Comparison of ENCODE assay signal across 8 mouse cellular contexts in genomic region chr11:120349371-120349985, GRCm38 (mm10). TPM values are rescaled to one million over a fixed set of nuclear protein-coding genes. Genes with fewer than 3 reads are reported as not detected.
A peak's percentile ranks its signal among the peaks of the same experiment; 100 is the strongest.
DNase-seq lines count a peak whose midpoint lies in the region; ATAC-seq and TF ChIP-seq lines count a peak whose summit lies in the region.

No protein-coding gene starts in this region.

- peak overlapping the region; percentile 99 for H3K4me3 ChIP-seq in layer of hippocampus, adult 2 months
- H3K4me3 ChIP-seq in embryonic facial prominence, embryonic 12.5 days, result peak overlapping the region; percentile 100

- CTCF ChIA-PET in Patski (lab: Charles Lee), result interaction anchor here (1.3 kb wide), 1 partner anchor 41 kb away, joined by 4 read pairs; no protein-coding TSS in a partner anchor

- peak; percentile 2 for ATAC-seq in Patski
- ATAC-seq in embryonic facial prominence, embryonic 12.5 days (ENCODE audit: insufficient number of reproducible peaks, insufficient read depth, low FRiP score, low TSS enrichment), result 0 out of 2 replicates have a peak, but pooled peaks have one; percentile 3
- 0 out of 2 replicates have a peak, but pooled peaks have one; percentile 1 for ATAC-seq in monocyte, adult 5-6 weeks (replicated peaks; ENCODE audit: insufficient number of reproducible peaks, low FRiP score, low TSS enrichment, poor library complexity, severe bottlenecking)
- ATAC-seq in inflammation-experienced regulatory T-cells, adult 6 months, result no peak

- WGBS in embryonic facial prominence, embryonic 12.5 days, result under 1% methylated on average over 16 of the region's 16 CpGs

- peak overlapping the region; percentile 100 for H3K9ac ChIP-seq in embryonic facial prominence, embryonic 12.5 days

- no peaks in the 10 kb centered on the region for H3K9me3 ChIP-seq in embryonic facial prominence, embryonic 12.5 days

- H3K4me2 ChIP-seq in embryonic facial prominence, embryonic 12.5 days (replicated peaks), result peak overlapping the region; percentile 92

- no peaks in the 10 kb centered on the region for H3K27me3 ChIP-seq in Patski
- H3K27me3 ChIP-seq in embryonic facial prominence, embryonic 12.5 days, result no peaks in the 10 kb centered on the region

- peak overlapping the region; percentile 100 for H3K27ac ChIP-seq in layer of hippocampus, adult 2 months
- H3K27ac ChIP-seq in embryonic facial prominence, embryonic 12.5 days, result peak overlapping the region; percentile 100

- intact Hi-C loops in heart, postnatal 10 days (cut with DNase I), result loop anchor here (2.0 kb wide), 1 partner anchor 117 kb away; the partner anchor contains the start of gene Bahcc1

- peak in 1 of 2 experiments; percentile 25 for DNase-seq in layer of hippocampus, adult 2 months (ENCODE audit: low spot score in 2 of 2)
- no peak for DNase-seq in layer of hippocampus, postnatal 14 days (ENCODE audit: low spot score in 2 of 2)
- DNase-seq in Patski (ENCODE audit: low read depth, low spot score), result no peak
- peak; percentile 72 to 76 for DNase-seq in heart, postnatal 10 days
- DNase-seq in kidney, postnatal 4 days, result peak; percentile 62 to 75

- H3K36me3 ChIP-seq in embryonic facial prominence, embryonic 12.5 days, result peaks cover 16% of the 10 kb centered on the region

- in situ Hi-C loops in Patski (cut with MboI; ENCODE audit: low pct_unique_long_range_greater_than_20kb), result no loop called here

- no peak for TF ChIP-seq CTCF in layer of hippocampus, adult 2 months (conservative IDR thresholded peaks at IDR 0.05)
- no peak for TF ChIP-seq CTCF in Patski (IDR thresholded peaks at IDR 0.05)

- peaks cover 34% of the 10 kb centered on the region for H3K4me1 ChIP-seq in embryonic facial prominence, embryonic 12.5 days

- POLR2A ChIA-PET in Patski (lab: Charles Lee), result interaction anchor here (0.6 to 0.8 kb wide), 2 partner anchors 20 to 38 kb away, joined by 3 read pairs; no protein-coding TSS in a partner anchor

RNA-seq across cellular contexts. Expression of gene Actg1, which starts 1.1 kb away (rescaled TPM):
- 1,000 to 10,000 TPM; 1,285 to 1,295 TPM for total RNA-seq in layer of hippocampus, adult 2 months (2021)
- total RNA-seq in layer of hippocampus, postnatal 14 days (2021), result 1,000 to 10,000 TPM; 1,835 to 1,925 TPM
- 2,862 TPM for polyA plus RNA-seq in Patski (2021)
- polyA plus RNA-seq in embryonic facial prominence, embryonic 12.5 days (2016; fragmentation: Nextera tagmentation; extraction: Ambion mirVana), result 3,148 and 3,183 TPM in 2 replicates
- 100 to 1,000 TPM; 691 to 703 TPM for total RNA-seq in heart, postnatal 10 days (2021)
- 1,753 to 2,142 TPM (median 1,849 TPM) in 3 replicates for total RNA-seq in monocyte, adult 5-6 weeks (2017)
- polyA plus RNA-seq in inflammation-experienced regulatory T-cells, adult 6 months (2017; shearing (Covaris generic)), result 1,000 to 10,000 TPM; 2,239 to 4,634 (median 2,897) TPM

RNA-seq across cellular contexts. Expression of gene Fscn2, which starts 11.9 kb away (rescaled TPM):
- total RNA-seq in layer of hippocampus, adult 2 months (2021), result 1 to 10 TPM in 1 of 2 experiments, under 1 TPM in 1; 0.69 to 1.1 TPM
- under 1 TPM; 0.48 to 0.67 TPM for total RNA-seq in layer of hippocampus, postnatal 14 days (2021)
- 0.23 TPM for polyA plus RNA-seq in Patski (2021)
- 0.61 and 0.78 TPM in 2 replicates for polyA plus RNA-seq in embryonic facial prominence, embryonic 12.5 days (2016; fragmentation: Nextera tagmentation; extraction: Ambion mirVana)
- total RNA-seq in heart, postnatal 10 days (2021), result not detected
- 0.29 to 0.75 TPM in 2 of 3 replicates, not detected in the other for total RNA-seq in monocyte, adult 5-6 weeks (2017)
- polyA plus RNA-seq in inflammation-experienced regulatory T-cells, adult 6 months (2017; shearing (Covaris generic)), result under 1 TPM in 1 of 3 experiments, not detected in 2; 0.98 TPM

RNA-seq across cellular contexts. Expression of gene Faap100, which starts 29.1 kb away (rescaled TPM):
- total RNA-seq in layer of hippocampus, adult 2 months (2021), result 10 to 100 TPM; 17.7 to 19.5 TPM
- total RNA-seq in layer of hippocampus, postnatal 14 days (2021), result 10 to 100 TPM; 31.9 to 38.1 TPM
- polyA plus RNA-seq in Patski (2021), result 15.1 TPM
- polyA plus RNA-seq in embryonic facial prominence, embryonic 12.5 days (2016; fragmentation: Nextera tagmentation; extraction: Ambion mirVana), result 44.6 and 48.3 TPM in 2 replicates
- 10 to 100 TPM; 21.3 to 24.3 TPM for total RNA-seq in heart, postnatal 10 days (2021)
- 5.5 to 16.4 TPM (median 9.4 TPM) in 3 replicates for total RNA-seq in monocyte, adult 5-6 weeks (2017)
- polyA plus RNA-seq in inflammation-experienced regulatory T-cells, adult 6 months (2017; shearing (Covaris generic)), result 10 to 100 TPM; 15.9 to 23.1 (median 17.9) TPM

Comparison
In these comparisons a context has a peak if more than half of its experiments do, and no peak if none do; other contexts are left out.
1. DNase-seq: peak in heart, postnatal 10 days (2 of 2) and kidney, postnatal 4 days (2 of 2); none in layer of hippocampus, postnatal 14 days (0 of 2) and Patski (single experiment).